Mouse (Mus musculus): ENCODE measurements around the gene Hist1h2br.

- TF ChIP-seq CTCF (IDR thresholded peaks at IDR 0.05; ENCODE audit: extremely low read depth, insufficient read depth, low read length) = no peak
- no peak for TF ChIP-seq POLR2A (IDR thresholded peaks at IDR 0.05; ENCODE audit: extremely low read depth, insufficient read depth, low read length)
Observed at GRCm38 (mm10) chr13:21883407-21883806, 49.9 kb downstream of the Hist1h2br start.

All from cortical plate, adult 2 months (tissue).